Mouse (Mus musculus) kidney, adult 2 months (tissue): ENCODE data around the gene Spata31d1d.

Experiments
- CTCF ChIP-seq: fragments of 200-500 bp; conservative IDR thresholded peaks from 2 replicates; pipeline ENCODE4 v1.5.1; 2011; ENCODE audit warnings: low read depth, mild to moderate bottlenecking, control low read depth, low read length, moderate library complexity, mixed read lengths; ENCODE audit not compliant: insufficient read depth, insufficient read length
- POLR2A ChIP-seq: fragments of 200-500 bp; IDR thresholded peaks from one replicate; pipeline ENCODE4 v1.6.1; 2011; ENCODE audit warnings: low read depth, low read length, control low read depth

- TF ChIP-seq CTCF: no peak
- no peak for TF ChIP-seq POLR2A
Measured at GRCm38 (mm10) chr13:59771257-59771656, 39.7 kb upstream of the Spata31d1d start.
